Mouse (Mus musculus) heart, embryonic 13.5 days (tissue): ENCODE data around the gene Nt5c1a. TPM values are rescaled to one million over a fixed set of nuclear protein-coding genes. Genes with fewer than 3 reads are reported as not detected.
A peak's percentile ranks its signal among the peaks of the same experiment; 100 is the strongest.

Experiments used
- ATAC-seq: fragments of 200-750 bp; cut with Nextera tagmentation; 2 replicates; pipeline ENCODE4 v1.8.0; 2017; ENCODE audit warnings: moderate TSS enrichment; ENCODE audit not compliant: insufficient number of reproducible peaks, low FRiP score, low TSS enrichment; ENCODE audit errors: extremely low read depth
- H3K27ac ChIP-seq: fragments of 300-500 bp; sonication (generic); replicated peaks from 2 replicates; pipeline ENCODE4 v1.5.1; 2015; ENCODE audit warnings: moderate library complexity, mild to moderate bottlenecking, inconsistent platforms
- H3K27me3 ChIP-seq: fragments of 300-500 bp; sonication (generic); replicated peaks from 2 replicates; pipeline ENCODE4 v1.6.1; 2015; ENCODE audit warnings: mild to moderate bottlenecking, inconsistent platforms
- H3K36me3 ChIP-seq: fragments of 300-500 bp; sonication (generic); 2 replicates; pipeline ENCODE4 v1.6.1; 2015; ENCODE audit warnings: mild to moderate bottlenecking, inconsistent platforms
- H3K4me1 ChIP-seq: fragments of 300-500 bp; sonication (generic); 2 replicates; pipeline ENCODE4 v1.6.1; 2015; ENCODE audit warnings: inconsistent platforms
- H3K4me2 ChIP-seq: fragments of 300-500 bp; sonication (generic); 2 replicates; pipeline ENCODE4 v1.6.1; 2015; ENCODE audit warnings: inconsistent platforms, mild to moderate bottlenecking, moderate library complexity
- H3K4me3 ChIP-seq: fragments of 300-500 bp; sonication (generic); 2 replicates; pipeline ENCODE4 v1.5.1; 2015; ENCODE audit warnings: moderate library complexity, mild to moderate bottlenecking, inconsistent platforms
- H3K9ac ChIP-seq: fragments of 300-500 bp; sonication (generic); 2 replicates; pipeline ENCODE4 v1.6.1; 2015; ENCODE audit warnings: inconsistent platforms, mild to moderate bottlenecking, moderate library complexity
- H3K9me3 ChIP-seq: fragments of 300-500 bp; sonication (generic); 2 replicates; pipeline ENCODE4 v1.6.1; 2016; ENCODE audit warnings: inconsistent platforms
- WGBS: fragments of 180-500 bp; shearing (Covaris S2); methylation state at CpG from one replicate; pipeline ENCODE4 v1.1.7; 2015; ENCODE audit warnings: mixed read lengths; 5-methylcytosine and 5-hydroxymethylcytosine counted together
- polyA plus RNA-seq: library from polyadenylated mRNA; unstranded; fragments of >200 nt; fragmentation: Nextera tagmentation; extraction: Ambion mirVana; gene quantifications from 2 replicates; pipeline ENCODE4 v1.2.1, GENCODE M21; 2015

Gene Nt5c1a
- polyA plus RNA-seq, 1 experiment from 2014 or later = 0.83 TPM

GRCm38 (mm10) chr4:123182328-123183238 lies 18.7 kb upstream of the Nt5c1a start, which contains the start of gene Hpcal4:
Gene Hpcal4 (plus strand): TSS chr4:123183227.
- peak within 1 kb of the TSS; percentile 71 for H3K9ac ChIP-seq
- WGBS = under 1% methylated on average over 44 of the region's 44 CpGs
- peak within 1 kb of the TSS; percentile 84 for H3K4me2 ChIP-seq
- peaks cover 19% of the 10 kb centered on the region for H3K4me1 ChIP-seq
- H3K27me3 ChIP-seq = peaks cover 100% of the 10 kb centered on the region
- H3K4me3 ChIP-seq = peak within 1 kb of the TSS; percentile 56
- peak; percentile 35 for ATAC-seq
- no peaks in the 10 kb centered on the region for H3K36me3 ChIP-seq
- peaks cover 3% of the 10 kb centered on the region; the same call in 1 of the 2 replicates for H3K9me3 ChIP-seq
- no peak within 1 kb of the TSS for H3K27ac ChIP-seq

- peaks cover 19% of the 10 kb centered on the region for H3K4me1 ChIP-seq
- no peaks in the 10 kb centered on the region for H3K36me3 ChIP-seq
- H3K4me3 ChIP-seq = peak overlapping the region; percentile 56
- peaks cover 3% of the 10 kb centered on the region; the same call in 1 of the 2 replicates for H3K9me3 ChIP-seq
- peak overlapping the region; percentile 71 for H3K9ac ChIP-seq
- WGBS = 12% methylated on average over 43 of the region's 44 CpGs
- peaks cover 100% of the 10 kb centered on the region for H3K27me3 ChIP-seq
- H3K27ac ChIP-seq = no peak overlapping the region
- ATAC-seq = peak; percentile 61; the same call in 1 of the 2 replicates
- peak overlapping the region; percentile 84 for H3K4me2 ChIP-seq
Observed at GRCm38 (mm10) chr4:123183239-123184056, 17.9 kb upstream of the Nt5c1a start.

GRCm38 (mm10) chr4:123184816-123185215 lies 16.5 kb upstream of the Nt5c1a start:
- H3K27me3 ChIP-seq = peaks cover 100% of the 10 kb centered on the region
- no peaks in the 10 kb centered on the region for H3K9me3 ChIP-seq
- H3K36me3 ChIP-seq = no peaks in the 10 kb centered on the region
- H3K27ac ChIP-seq = no peak overlapping the region
- WGBS = 37% methylated on average over 3 of the region's 3 CpGs
- H3K9ac ChIP-seq = no peak overlapping the region
- ATAC-seq = no peak
- peaks cover 19% of the 10 kb centered on the region for H3K4me1 ChIP-seq
- no peak overlapping the region for H3K4me3 ChIP-seq
- H3K4me2 ChIP-seq = no peak overlapping the region

- Histone ChIP-seq H3K9ac (no peak overlapping the region), H3K27me3 (peaks cover 97% of the 10 kb centered on the region), H3K36me3 (no peaks in the 10 kb centered on the region), H3K4me2 (no peak overlapping the region), H3K27ac (no peak overlapping the region), H3K4me1 (peaks cover 20% of the 10 kb centered on the region; the same call in 1 of the 2 replicates), H3K9me3 (no peaks in the 10 kb centered on the region), H3K4me3 (no peak overlapping the region)
- ATAC-seq = no peak
- WGBS = 48% methylated on average over 11 of the region's 11 CpGs
Observed at GRCm38 (mm10) chr4:123192336-123192735, 9.0 kb upstream of the Nt5c1a start.

- H3K27ac ChIP-seq = no peak overlapping the region
- no peak overlapping the region for H3K4me2 ChIP-seq
- H3K4me1 ChIP-seq = peaks cover 20% of the 10 kb centered on the region; the same call in 1 of the 2 replicates
- no peaks in the 10 kb centered on the region for H3K36me3 ChIP-seq
- H3K9ac ChIP-seq = no peak overlapping the region
- peaks cover 97% of the 10 kb centered on the region for H3K27me3 ChIP-seq
- no peak overlapping the region for H3K4me3 ChIP-seq
- WGBS = 82% methylated on average over 11 of the region's 11 CpGs
- no peak for ATAC-seq
- no peaks in the 10 kb centered on the region for H3K9me3 ChIP-seq
Observed at GRCm38 (mm10) chr4:123193791-123194190, 7.5 kb upstream of the Nt5c1a start.

GRCm38 (mm10) chr4:123196695-123197094 lies 4.6 kb upstream of the Nt5c1a start:
- no peak overlapping the region for H3K9ac ChIP-seq
- H3K4me3 ChIP-seq = no peak overlapping the region
- H3K4me1 ChIP-seq = peaks cover 25% of the 10 kb centered on the region
- no peak overlapping the region for H3K4me2 ChIP-seq
- no peak overlapping the region for H3K27ac ChIP-seq
- H3K9me3 ChIP-seq = no peaks in the 10 kb centered on the region
- H3K36me3 ChIP-seq = no peaks in the 10 kb centered on the region
- WGBS = 43% methylated on average over 6 of the region's 6 CpGs
- H3K27me3 ChIP-seq = peaks cover 98% of the 10 kb centered on the region
- ATAC-seq = no peak

GRCm38 (mm10) chr4:123200771-123201185 lies 526 bp upstream of the Nt5c1a start:
- peak overlapping the region; percentile 77 for H3K9ac ChIP-seq
- peak overlapping the region; percentile 81 for H3K4me2 ChIP-seq
- peak overlapping the region; percentile 53 for H3K4me3 ChIP-seq
- no peak for ATAC-seq
- no peaks in the 10 kb centered on the region for H3K36me3 ChIP-seq
- H3K9me3 ChIP-seq = no peaks in the 10 kb centered on the region
- H3K27me3 ChIP-seq = peaks cover 77% of the 10 kb centered on the region
- 1% methylated on average over 15 of the region's 15 CpGs for WGBS
- peaks cover 33% of the 10 kb centered on the region for H3K4me1 ChIP-seq
- H3K27ac ChIP-seq = peak overlapping the region; percentile 65; the same call in 1 of the 2 replicates

GRCm38 (mm10) chr4:123202094-123202420 lies 753 bp downstream of the Nt5c1a start:
- no peaks in the 10 kb centered on the region for H3K9me3 ChIP-seq
- peaks cover 78% of the 10 kb centered on the region for H3K27me3 ChIP-seq
- peak overlapping the region; percentile 53 for H3K4me3 ChIP-seq
- WGBS = 16% methylated on average over 8 of the region's 8 CpGs
- peak overlapping the region; percentile 3; the same call in 1 of the 2 replicates for H3K27ac ChIP-seq
- H3K36me3 ChIP-seq = no peaks in the 10 kb centered on the region
- H3K4me1 ChIP-seq = peaks cover 29% of the 10 kb centered on the region
- ATAC-seq = no peak
- peak overlapping the region; percentile 77 for H3K9ac ChIP-seq
- H3K4me2 ChIP-seq = peak overlapping the region; percentile 81

GRCm38 (mm10) chr4:123207337-123207736 lies 6.0 kb downstream of the Nt5c1a start:
- no peak for ATAC-seq
- WGBS = 67% methylated on average over 5 of the region's 5 CpGs
- no peak overlapping the region for H3K9ac ChIP-seq
- H3K4me2 ChIP-seq = no peak overlapping the region
- H3K27ac ChIP-seq = no peak overlapping the region
- H3K4me3 ChIP-seq = no peak overlapping the region
- H3K36me3 ChIP-seq = no peaks in the 10 kb centered on the region
- no peaks in the 10 kb centered on the region for H3K9me3 ChIP-seq
- peaks cover 69% of the 10 kb centered on the region for H3K27me3 ChIP-seq
- H3K4me1 ChIP-seq = peaks cover 12% of the 10 kb centered on the region

GRCm38 (mm10) chr4:123210996-123211395 lies 9.7 kb downstream of the Nt5c1a start:
- H3K27me3 ChIP-seq = peaks cover 90% of the 10 kb centered on the region
- WGBS = 56% methylated on average over 8 of the region's 8 CpGs
- ATAC-seq = no peak

GRCm38 (mm10) chr4:123211453-123211852 lies 10.1 kb downstream of the Nt5c1a start:
- Histone ChIP-seq H3K4me1 (no peaks in the 10 kb centered on the region), H3K9ac (no peak overlapping the region), H3K27me3 (peaks cover 88% of the 10 kb centered on the region), H3K27ac (no peak overlapping the region), H3K4me3 (no peak overlapping the region), H3K36me3 (no peaks in the 10 kb centered on the region), H3K4me2 (no peak overlapping the region), H3K9me3 (no peaks in the 10 kb centered on the region)
- WGBS = 49% methylated on average over 5 of the region's 5 CpGs
- no peak for ATAC-seq

More at GRCm38 (mm10) chr4:123210996-123211395, 9.7 kb downstream of the Nt5c1a start:
- Histone ChIP-seq H3K27ac (no peak overlapping the region), H3K4me1 (no peaks in the 10 kb centered on the region), H3K4me3 (no peak overlapping the region), H3K4me2 (no peak overlapping the region), H3K9me3 (no peaks in the 10 kb centered on the region), H3K9ac (no peak overlapping the region), H3K36me3 (no peaks in the 10 kb centered on the region)
